In genomic region chr10:17387296-17387695, GRCm38 (mm10) we compare ENCODE assay signal across 30 mouse cellular contexts.
DNase-seq lines count a peak whose midpoint lies in the region; ATAC-seq and TF ChIP-seq lines count a peak whose summit lies in the region.
"Had no signal": no experiment of that assay in that cellular context is flagged by ENCODE, and none has a peak within 500 bp of the region (broad histone marks: within the 10 kb centered on the region; RNA-seq: fewer than 3 reads in every experiment).

No protein-coding gene starts in this region.

- no peak overlapping the region for H3K9ac ChIP-seq in forebrain, postnatal 0 days
- no peak overlapping the region for H3K9ac ChIP-seq in forebrain, embryonic 16.5 days (replicated peaks; ENCODE audit: low read depth, low read length)
- no peak overlapping the region for H3K9ac ChIP-seq in heart, adult 2 months (ENCODE audit: low read depth, low read length)
- H3K9ac ChIP-seq in heart, embryonic 15.5 days, result no peak overlapping the region
- H3K9ac ChIP-seq in heart, embryonic 12.5 days, result no peak overlapping the region
- H3K9ac ChIP-seq: embryonic facial prominence, embryonic 13.5 days; embryonic facial prominence, embryonic 15.5 days; forebrain, embryonic 12.5 days had no signal

- no peaks in the 10 kb centered on the region; the same call in 1 of the 2 replicates for H3K9me3 ChIP-seq in forebrain, postnatal 0 days (ENCODE audit: low read length)
- H3K9me3 ChIP-seq in forebrain, embryonic 16.5 days (ENCODE audit: control insufficient read depth, low read length), result peaks cover 9% of the 10 kb centered on the region; the same call in 1 of the 2 replicates
- no peaks in the 10 kb centered on the region for H3K9me3 ChIP-seq in heart, embryonic 15.5 days (replicated peaks)
- H3K9me3 ChIP-seq in heart, embryonic 12.5 days (replicated peaks), result peaks cover 7% of the 10 kb centered on the region; the same call in 1 of the 2 replicates
- H3K9me3 ChIP-seq: embryonic facial prominence, embryonic 13.5 days; embryonic facial prominence, embryonic 15.5 days had no signal

- 56% methylated on average over 4 of the region's 4 CpGs for WGBS in forebrain, postnatal 0 days
- WGBS in forebrain, embryonic 16.5 days, result 71% methylated on average over 4 of the region's 4 CpGs
- WGBS in heart, adult 2 months, result 48% methylated on average over 4 of the region's 4 CpGs
- WGBS in heart, embryonic 15.5 days, result 41% methylated on average over 4 of the region's 4 CpGs
- WGBS in heart, embryonic 12.5 days, result 43% methylated on average over 4 of the region's 4 CpGs

- H3K4me3 ChIP-seq in forebrain, postnatal 0 days (ENCODE audit: low read depth, low read length), result no peak overlapping the region
- H3K4me3 ChIP-seq in forebrain, embryonic 16.5 days (replicated peaks; ENCODE audit: low read length), result no peak overlapping the region
- no peak overlapping the region for H3K4me3 ChIP-seq in heart, adult 2 months
- no peak overlapping the region for H3K4me3 ChIP-seq in heart, embryonic 15.5 days
- H3K4me3 ChIP-seq in heart, embryonic 12.5 days, result no peak overlapping the region
- H3K4me3 ChIP-seq: embryonic facial prominence, embryonic 13.5 days; embryonic facial prominence, embryonic 15.5 days; erythroblast, embryonic 14.5 days; forebrain, embryonic 10.5 days; forebrain, embryonic 12.5 days had no signal

- H3K36me3 ChIP-seq in forebrain, postnatal 0 days (ENCODE audit: insufficient read depth), result no peaks in the 10 kb centered on the region
- no peaks in the 10 kb centered on the region for H3K36me3 ChIP-seq in forebrain, embryonic 16.5 days (ENCODE audit: control insufficient read depth, insufficient read depth)
- no peaks in the 10 kb centered on the region; the same call in 1 of the 2 replicates for H3K36me3 ChIP-seq in heart, adult 2 months (ENCODE audit: control insufficient read depth, insufficient read depth, low read length)
- no peaks in the 10 kb centered on the region for H3K36me3 ChIP-seq in heart, embryonic 15.5 days
- H3K36me3 ChIP-seq in heart, embryonic 12.5 days, result no peaks in the 10 kb centered on the region
- H3K36me3 ChIP-seq: embryonic facial prominence, embryonic 13.5 days; embryonic facial prominence, embryonic 15.5 days; forebrain, embryonic 10.5 days; forebrain, embryonic 12.5 days; G1E had no signal

- no peak for TF ChIP-seq POLR2A in heart, adult 2 months (IDR thresholded peaks at IDR 0.05; ENCODE audit: insufficient read depth, low read depth, low read length)

- no peak overlapping the region for H3K4me2 ChIP-seq in forebrain, postnatal 0 days (ENCODE audit: low read depth)
- no peak overlapping the region for H3K4me2 ChIP-seq in forebrain, embryonic 16.5 days (ENCODE audit: low read length)
- no peak overlapping the region for H3K4me2 ChIP-seq in heart, embryonic 15.5 days
- no peak overlapping the region for H3K4me2 ChIP-seq in heart, embryonic 12.5 days
- H3K4me2 ChIP-seq: embryonic facial prominence, embryonic 13.5 days; embryonic facial prominence, embryonic 15.5 days; forebrain, embryonic 12.5 days had no signal

- H3K4me1 ChIP-seq in forebrain, postnatal 0 days (ENCODE audit: insufficient read depth), result no peaks in the 10 kb centered on the region
- H3K4me1 ChIP-seq in forebrain, embryonic 16.5 days (replicated peaks; ENCODE audit: control insufficient read depth, insufficient read depth, low read length), result no peaks in the 10 kb centered on the region
- peaks cover 2% of the 10 kb centered on the region for H3K4me1 ChIP-seq in heart, adult 2 months (ENCODE audit: control insufficient read depth, insufficient read depth, low read length)
- no peaks in the 10 kb centered on the region for H3K4me1 ChIP-seq in heart, embryonic 15.5 days (replicated peaks)
- H3K4me1 ChIP-seq in heart, embryonic 12.5 days (replicated peaks), result peaks cover 3% of the 10 kb centered on the region; the same call in 1 of the 2 replicates
- H3K4me1 ChIP-seq: embryonic facial prominence, embryonic 13.5 days; embryonic facial prominence, embryonic 15.5 days; forebrain, embryonic 12.5 days had no signal

- no peak for TF ChIP-seq EP300 in heart, adult 2 months (IDR thresholded peaks at IDR 0.05; ENCODE audit: insufficient read depth, low read depth, low read length)

- ATAC-seq in forebrain, postnatal 0 days, result no peak
- ATAC-seq in forebrain, embryonic 16.5 days, result no peak
- ATAC-seq in heart, embryonic 15.5 days (replicated peaks; ENCODE audit: insufficient number of reproducible peaks, insufficient read depth, low FRiP score, low read depth), result no peak
- no peak for ATAC-seq in heart, embryonic 12.5 days (ENCODE audit: insufficient number of reproducible peaks, low FRiP score)
- ATAC-seq: activated CD4-positive, CD25-positive, alpha-beta regulatory T cell, adult 4 months; CD4-positive, CD25-positive, alpha-beta regulatory T cell, adult 4 months; forebrain, embryonic 14.5 days; Patski had no signal

- H3K27ac ChIP-seq in forebrain, postnatal 0 days (ENCODE audit: low read depth, low read length), result no peak overlapping the region
- no peak overlapping the region for H3K27ac ChIP-seq in forebrain, embryonic 16.5 days (ENCODE audit: low read length)
- peak overlapping the region; percentile 37 for H3K27ac ChIP-seq in heart, adult 2 months
- 0 out of 2 replicates have a peak overlapping the region, but pooled peaks have one; percentile 29 for H3K27ac ChIP-seq in heart, embryonic 15.5 days
- no peak overlapping the region for H3K27ac ChIP-seq in heart, embryonic 12.5 days (ENCODE audit: poor library complexity, severe bottlenecking)
- H3K27ac ChIP-seq: embryonic facial prominence, embryonic 13.5 days; embryonic facial prominence, embryonic 15.5 days; forebrain, embryonic 10.5 days; forebrain, embryonic 12.5 days had no signal

- intact Hi-C loops in heart, adult 2 months (cut with DNase I), result no loop called here

- peak; percentile 12 for DNase-seq in forebrain, postnatal 0 days
- DNase-seq in heart, adult 2 months, result no peak
- DNase-seq in heart, postnatal 4 days, result no peak
- DNase-seq in right cerebral cortex, postnatal 10 days (ENCODE audit: low spot score in 2 of 2), result peak; percentile 29 to 44
- no peak for DNase-seq in right cerebral cortex, adult 2 months (ENCODE audit: low spot score in 2 of 2)
- DNase-seq: adrenal gland, adult 8-10 months; adrenal gland, postnatal 14 days; adrenal gland, postnatal 36 days; B cell, adult 2 months; cerebellum, adult 11 months; cerebellum, adult 18-20 months; cerebellum, adult 8-10 months; cerebellum, adult 9-11 months; cerebellum, postnatal 14 days; cerebellum, postnatal 36 days; embryo, embryonic 11 days had no signal

- no peaks in the 10 kb centered on the region for H3K79me2 ChIP-seq in heart, adult 2 months (replicated peaks; ENCODE audit: control insufficient read depth, insufficient read depth, low read length)

- TF ChIP-seq CTCF in forebrain, postnatal 0 days (IDR thresholded peaks at IDR 0.05; ENCODE audit: low read depth), result no peak
- TF ChIP-seq CTCF in heart, adult 2 months (IDR thresholded peaks at IDR 0.05), result no peak

- no peaks in the 10 kb centered on the region for H3K27me3 ChIP-seq in forebrain, postnatal 0 days (ENCODE audit: insufficient read depth, low read length)
- no peaks in the 10 kb centered on the region for H3K27me3 ChIP-seq in forebrain, embryonic 16.5 days (replicated peaks; ENCODE audit: control insufficient read depth, insufficient read depth, low read length)
- H3K27me3 ChIP-seq in heart, adult 2 months (ENCODE audit: control insufficient read depth, insufficient read depth, low read length), result no peaks in the 10 kb centered on the region
- no peaks in the 10 kb centered on the region for H3K27me3 ChIP-seq in heart, embryonic 15.5 days
- no peaks in the 10 kb centered on the region for H3K27me3 ChIP-seq in heart, embryonic 12.5 days (replicated peaks)
- H3K27me3 ChIP-seq: CH12.LX; embryonic facial prominence, embryonic 13.5 days; embryonic facial prominence, embryonic 15.5 days; forebrain, embryonic 12.5 days; Patski had no signal

Comparison
In these comparisons a context has a peak if more than half of its experiments do, and no peak if none do; other contexts are left out.
1. DNase-seq: peak in forebrain, postnatal 0 days (single experiment) and right cerebral cortex, postnatal 10 days (2 of 2); none in heart, adult 2 months (0 of 2), heart, postnatal 4 days (single experiment) and right cerebral cortex, adult 2 months (0 of 2).
2. H3K27ac ChIP-seq: peak in heart, adult 2 months (single experiment) and heart, embryonic 15.5 days (single experiment); none in forebrain, postnatal 0 days (single experiment), forebrain, embryonic 16.5 days (single experiment) and heart, embryonic 12.5 days (single experiment).